Mouse (Mus musculus): Measurements from ENCODE around the gene Fam8a1.

Gene Fam8a1

DNA sequence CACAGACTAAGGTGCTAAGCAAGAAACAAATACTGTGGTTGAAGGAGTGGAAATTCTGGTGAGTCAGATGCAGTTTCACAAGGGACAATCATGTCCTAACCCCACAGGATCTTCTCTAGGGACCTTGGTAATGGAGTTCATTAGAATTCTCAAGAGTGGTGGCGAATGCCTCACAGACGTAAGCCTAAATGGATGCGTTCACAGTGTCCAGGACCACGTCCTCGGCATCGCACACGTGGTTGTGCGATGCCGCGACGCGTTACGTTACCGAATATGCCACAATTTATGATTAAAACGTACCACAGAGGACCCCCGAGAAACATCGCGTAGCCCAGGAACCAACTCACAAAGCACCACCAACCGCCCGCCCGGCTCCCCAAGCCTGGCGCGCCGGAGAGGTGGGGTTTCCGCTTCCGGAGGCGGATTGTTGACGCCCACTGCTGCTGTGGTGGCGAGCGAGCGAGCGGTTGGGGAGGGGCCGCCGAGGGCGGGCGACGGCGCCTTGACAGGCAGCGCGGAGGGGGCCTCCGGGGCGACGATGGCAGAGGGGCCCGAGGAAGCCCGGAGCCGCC, at the start of gene Fam8a1:
Fam8a1 (plus strand) TSS at position 475 of the 572 bp plus-strand sequence.
- DNase-seq: peak; percentile 94

DNA sequence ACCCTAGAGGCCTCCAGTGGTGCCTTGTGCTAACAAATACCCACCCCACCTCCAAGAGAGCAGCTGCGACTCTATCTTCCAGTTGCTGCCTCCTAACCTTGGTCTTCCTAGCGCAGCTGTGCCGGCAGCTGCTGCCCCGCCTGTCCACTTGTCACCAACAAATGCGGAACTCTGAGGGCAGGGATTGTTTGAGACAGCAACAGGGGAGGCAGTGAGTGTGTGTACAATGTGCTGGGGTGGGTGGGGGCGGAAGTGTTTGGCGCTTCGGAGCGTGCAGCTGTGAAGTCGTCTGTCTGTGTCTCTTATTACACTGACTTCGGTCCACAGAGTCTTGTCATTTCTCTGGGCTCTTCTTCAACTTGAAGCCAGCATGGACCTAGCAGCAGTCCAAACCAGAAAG, 49.7 kb upstream of the Fam8a1 start:
- DNase-seq: peak; percentile 82

DNA sequence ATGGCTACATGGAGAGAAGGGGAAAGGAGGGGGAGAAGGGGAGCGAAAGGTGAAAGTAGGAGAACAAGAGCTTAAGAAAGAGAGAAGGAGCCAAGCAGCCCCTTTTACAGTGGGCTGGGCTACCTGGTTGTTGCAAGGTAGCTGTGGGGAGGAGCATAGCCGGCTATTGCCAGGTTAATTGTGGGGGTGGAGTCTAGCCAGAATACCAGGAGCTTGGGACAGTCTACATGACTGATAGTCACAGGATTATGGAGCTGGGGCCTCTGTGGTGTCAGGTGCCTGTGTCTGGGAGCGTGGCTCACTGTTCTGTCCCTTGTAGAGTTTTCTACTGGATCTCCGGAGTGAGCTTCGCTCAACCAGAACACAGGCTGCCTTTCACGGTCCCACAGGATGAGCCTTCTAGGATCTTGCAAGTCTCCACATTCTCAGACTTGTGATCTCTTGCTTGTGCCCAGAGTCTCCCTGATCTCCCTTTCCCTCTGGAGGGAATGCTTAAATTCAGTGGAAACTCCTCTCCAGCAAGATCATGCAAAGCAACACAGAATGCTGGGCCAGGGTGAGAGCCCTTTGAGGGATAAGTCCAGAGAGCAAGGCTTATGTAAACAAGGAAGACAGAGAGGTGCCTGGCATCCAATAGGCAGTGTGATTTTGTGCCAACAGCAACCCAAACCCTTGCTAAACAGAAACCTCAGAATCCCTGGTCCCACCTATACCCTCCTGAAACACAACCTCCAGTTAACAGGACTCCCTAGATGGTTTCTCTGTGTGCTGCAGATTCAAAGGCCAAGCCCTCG, 48.2 kb upstream of the Fam8a1 start:
- no peak for DNase-seq

DNA sequence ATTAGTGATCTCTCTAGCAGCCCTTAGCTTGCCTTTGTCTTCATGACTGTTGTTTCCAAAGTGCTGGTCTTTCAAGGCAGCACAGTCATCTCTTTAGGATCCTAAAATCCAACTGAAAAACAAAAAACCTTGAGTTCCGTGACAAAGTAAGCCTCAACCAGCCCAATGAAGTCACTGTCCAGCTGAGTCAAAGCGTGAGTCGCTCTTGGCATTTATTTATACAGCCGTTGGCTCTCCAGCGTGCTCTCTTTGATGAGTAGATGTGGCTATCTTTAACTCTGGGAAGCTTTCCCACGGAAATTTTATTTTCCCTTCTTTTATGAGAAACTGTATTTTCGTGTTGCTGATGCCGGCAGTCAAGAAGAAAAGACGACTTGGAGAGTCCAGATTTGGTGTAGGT, 42.7 kb upstream of the Fam8a1 start:
- DNase-seq: no peak

DNA sequence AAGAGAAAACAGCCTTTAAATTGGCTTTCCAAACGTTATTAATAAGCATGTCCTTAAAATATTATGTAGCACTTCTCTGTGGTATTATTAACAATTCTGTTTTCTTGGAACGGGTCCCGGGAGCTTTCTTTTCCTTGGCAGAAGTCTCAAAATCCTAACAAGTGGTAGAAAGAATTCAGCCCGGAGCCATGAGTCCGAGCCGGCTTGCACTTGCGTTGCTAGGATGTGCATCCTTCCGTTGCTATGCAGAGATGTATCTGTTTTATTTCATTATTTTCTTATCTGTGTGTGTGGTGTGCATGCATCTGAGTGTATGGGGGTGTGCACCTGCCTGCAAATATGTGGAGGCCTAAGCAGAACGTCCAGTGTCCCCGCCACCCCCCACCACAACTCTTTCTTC, 41.5 kb upstream of the Fam8a1 start:
- DNase-seq: no peak

DNA sequence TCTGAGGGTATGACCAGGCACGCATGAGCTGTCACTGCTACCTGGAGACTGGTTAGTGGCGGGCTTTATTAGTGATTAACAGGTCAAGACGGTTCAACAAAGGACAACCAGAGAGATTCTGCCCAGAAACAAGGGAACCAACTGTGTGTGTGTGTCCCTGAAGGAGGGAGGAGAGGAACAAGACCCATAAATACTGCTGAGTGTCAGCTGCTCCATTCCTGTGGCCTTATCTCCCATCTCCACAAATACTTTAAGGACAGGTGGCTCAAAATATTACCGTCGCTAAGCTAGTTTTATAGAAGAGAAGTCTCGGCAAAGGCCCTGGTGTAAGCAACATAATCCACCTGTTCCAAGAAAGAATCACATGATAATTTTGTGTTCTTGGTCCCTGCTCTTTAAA, 39.9 kb upstream of the Fam8a1 start:
- no peak for DNase-seq

DNA sequence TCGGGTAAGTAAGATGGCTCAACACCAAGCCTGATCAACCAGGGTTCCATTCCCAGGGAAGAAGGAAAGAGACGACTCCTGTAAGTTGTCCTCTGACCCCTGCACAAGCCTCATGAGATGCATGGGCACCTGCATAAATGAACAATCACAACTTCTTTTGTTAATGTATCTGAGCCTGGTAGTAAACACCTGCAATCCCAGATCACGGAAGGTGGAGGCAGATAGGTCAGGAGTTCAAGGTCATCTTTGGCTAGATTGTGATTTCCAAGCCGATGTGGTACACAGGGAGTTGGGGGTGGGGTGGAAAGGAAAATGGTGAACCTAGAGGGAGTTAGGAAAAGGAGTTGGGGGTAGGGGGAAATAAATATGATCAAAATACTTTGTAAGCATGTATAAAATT, 36.5 kb upstream of the Fam8a1 start:
- DNase-seq: no peak

DNA sequence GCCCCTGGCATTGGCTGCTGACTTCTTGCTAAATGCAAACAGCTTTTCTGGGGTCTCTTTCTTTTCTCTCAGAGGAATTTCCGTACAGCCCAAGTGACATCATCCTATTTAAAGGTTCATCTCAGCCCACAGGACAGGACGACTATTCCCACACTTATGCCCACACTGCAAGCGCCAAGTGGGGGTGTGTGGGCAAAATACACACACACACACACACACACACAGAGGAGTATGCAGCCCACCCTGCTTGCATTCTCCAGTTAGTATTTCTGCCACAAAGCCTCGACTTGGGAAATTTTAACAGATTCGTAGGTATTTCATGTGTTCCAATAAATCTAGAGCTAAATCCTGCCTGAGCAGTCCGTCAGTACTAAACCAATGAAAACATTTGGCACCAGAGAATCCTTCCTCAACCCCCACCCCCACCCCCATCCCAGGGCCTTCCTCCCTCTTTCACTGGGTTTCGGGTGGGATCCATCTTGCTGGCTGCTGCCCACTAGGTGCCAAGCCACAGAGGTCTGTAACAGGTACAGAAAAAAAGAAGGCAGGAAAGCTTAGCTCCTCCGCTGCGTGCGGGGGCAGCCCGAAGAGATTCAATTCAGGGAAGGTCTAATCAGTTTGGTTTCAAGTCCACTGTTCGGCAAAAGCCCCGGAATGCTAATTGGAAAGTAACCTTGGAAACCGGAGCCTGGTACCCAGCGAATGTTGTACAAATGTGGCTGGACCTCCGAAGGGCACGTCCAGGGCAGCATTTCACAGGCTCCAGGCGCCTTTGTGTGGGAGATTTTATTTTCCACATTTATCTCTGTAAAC, 35.8 kb upstream of the Fam8a1 start:
- DNase-seq: no peak

DNA sequence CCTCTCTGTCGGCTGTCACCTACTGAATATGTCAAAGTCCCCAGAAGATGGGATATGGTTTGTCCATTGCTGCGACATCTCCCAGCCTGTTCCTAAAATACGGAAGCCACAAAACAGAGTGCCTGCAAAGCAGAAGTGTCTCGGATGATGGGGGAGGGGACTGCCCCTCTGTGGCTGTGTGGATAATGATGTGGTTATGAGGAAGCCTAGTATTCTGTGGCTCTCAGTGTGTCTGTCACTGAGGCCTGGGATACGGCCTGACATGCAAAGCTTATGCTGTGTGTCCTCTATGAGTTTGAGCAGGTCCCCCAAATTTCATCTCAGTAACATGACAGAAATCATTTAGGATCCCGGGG, 35.2 kb upstream of the Fam8a1 start:
- DNase-seq: no peak

DNA sequence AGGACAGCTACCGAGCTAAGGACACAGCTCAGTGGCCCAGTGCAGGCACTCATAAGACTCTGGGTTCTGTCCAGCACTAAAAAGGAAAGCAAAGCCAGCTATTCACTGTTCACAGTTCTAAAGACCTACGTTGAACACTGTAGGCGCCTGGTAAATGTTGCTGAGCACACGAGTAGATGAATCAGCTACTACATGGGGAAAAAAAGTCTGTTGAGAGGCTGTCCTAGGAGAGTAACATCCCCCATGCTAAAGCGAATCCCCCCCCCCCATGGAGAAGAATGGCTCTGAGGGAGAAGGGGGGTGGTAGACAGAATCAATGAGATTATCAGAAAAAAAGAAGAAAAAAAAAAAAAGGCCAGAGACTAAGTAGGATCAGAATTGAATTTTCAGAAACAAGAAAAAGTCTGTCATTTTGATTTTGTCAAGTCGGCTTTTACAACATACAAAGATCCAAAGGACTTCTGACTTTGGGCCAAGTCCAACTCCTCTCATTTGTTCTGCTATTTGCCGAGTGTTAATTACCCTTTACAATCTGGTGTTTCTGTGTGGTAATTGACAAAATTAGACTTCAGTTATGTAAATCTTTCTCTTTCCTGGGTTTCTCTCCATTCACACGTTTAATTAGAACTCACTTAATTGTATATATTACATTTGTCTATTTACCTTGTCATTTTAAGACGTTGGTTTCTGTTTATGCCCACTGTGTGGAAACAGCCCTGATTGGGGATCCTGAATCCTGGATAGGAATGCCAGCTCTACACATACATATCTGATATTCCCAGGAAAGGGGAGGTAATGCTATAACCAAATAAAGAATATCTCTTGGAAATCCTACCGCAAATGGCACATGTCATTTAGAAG, 28.5 kb upstream of the Fam8a1 start:
- DNase-seq: no peak

DNA sequence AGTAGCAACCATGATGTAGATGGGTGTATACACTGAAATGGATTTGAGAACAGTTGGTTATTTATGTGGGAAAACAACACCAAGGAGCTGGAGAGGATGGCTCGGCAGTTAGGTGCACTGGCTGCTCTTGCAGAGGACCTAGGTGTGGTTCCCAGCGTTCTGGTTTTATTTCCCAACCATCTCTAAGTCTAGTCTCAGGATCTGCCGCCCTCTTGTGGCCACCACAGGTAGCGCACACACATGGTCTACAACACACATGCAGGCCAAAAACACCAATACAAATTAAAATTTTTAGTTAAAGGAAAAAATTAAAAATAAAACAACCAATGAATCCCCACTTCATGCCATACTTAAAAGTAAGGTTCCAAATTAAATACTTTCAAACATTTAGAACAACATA, 27.0 kb upstream of the Fam8a1 start:
- DNase-seq: peak; percentile 47

DNA sequence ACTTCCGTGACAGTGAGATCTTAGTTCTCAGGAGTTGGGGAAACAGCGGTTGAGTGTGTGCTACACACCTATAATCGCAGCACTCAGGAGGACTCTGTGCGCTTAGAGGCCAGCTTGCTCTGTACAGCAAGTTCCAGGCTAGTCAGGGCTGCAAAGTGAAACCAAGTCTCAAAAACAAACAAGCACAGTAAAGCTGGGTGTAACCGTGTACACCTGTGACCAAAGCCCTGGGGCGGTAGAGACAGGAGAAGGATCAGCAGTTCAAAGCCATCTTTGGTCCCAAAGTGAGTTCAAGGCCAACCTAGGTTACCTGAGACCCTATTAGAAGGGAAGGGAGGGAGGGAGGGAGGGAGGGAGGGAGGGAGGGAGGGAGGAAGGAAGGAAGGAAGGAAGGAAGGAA, 25.1 kb upstream of the Fam8a1 start:
- DNase-seq: no peak

DNA sequence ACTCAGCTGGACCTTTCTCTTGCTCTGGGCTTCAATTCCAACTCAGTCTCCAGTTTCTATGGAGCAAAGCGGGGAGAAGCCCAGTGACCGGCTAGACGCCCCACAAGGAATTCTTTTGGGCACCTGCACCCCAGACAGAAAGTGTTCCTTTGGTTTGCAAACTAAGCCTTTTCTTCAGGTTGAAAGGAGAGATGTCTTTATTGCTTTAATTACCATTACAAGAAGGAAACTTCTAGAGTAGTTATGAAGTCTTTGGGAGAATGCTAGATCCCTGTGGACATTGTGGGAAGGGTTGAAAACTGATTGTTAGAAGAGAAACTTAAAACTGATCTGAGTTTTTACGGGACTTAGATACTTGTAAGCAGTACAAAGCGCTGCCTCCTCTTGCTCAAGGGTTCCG, 23.8 kb upstream of the Fam8a1 start:
- no peak for DNase-seq

DNA sequence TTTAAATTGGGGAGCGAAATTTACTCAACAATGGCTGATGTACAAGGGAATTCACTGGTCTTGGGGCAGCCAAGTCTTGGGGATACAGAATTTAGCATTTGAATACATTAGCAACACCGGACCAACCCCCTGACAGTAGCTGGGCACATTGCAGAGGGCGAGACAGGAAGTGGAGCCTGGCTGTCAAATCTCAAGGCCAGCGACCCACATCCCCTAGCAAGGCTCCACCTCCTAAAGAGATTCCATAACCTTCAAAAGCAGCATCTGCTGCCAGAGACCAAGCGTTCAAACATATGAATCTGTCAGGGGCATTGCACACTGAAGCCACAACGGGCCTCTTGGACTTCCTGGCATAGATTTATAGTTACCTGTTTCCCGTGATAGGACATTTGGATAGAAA, 17.5 kb upstream of the Fam8a1 start:
- DNase-seq: no peak

DNA sequence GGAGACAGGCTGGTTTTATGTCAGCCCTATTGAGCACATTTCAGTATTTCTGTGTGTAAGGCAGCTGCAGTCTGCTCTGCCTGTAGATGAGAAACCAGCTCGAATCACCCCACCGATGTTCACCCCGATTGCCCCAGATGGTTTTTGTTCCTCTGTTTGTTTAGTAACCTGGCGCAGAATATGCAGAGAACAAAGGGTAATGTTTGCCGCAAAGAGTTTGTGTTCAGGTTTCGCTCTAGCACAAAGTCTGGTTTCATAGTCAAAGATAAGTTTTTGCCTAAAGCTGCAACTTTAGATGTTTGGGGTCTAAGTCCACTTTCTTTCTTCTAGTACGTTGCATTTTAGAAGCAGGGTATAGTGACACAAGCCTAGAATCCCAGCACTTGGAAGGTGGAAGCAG, 16.7 kb upstream of the Fam8a1 start:
- no peak for DNase-seq

DNA sequence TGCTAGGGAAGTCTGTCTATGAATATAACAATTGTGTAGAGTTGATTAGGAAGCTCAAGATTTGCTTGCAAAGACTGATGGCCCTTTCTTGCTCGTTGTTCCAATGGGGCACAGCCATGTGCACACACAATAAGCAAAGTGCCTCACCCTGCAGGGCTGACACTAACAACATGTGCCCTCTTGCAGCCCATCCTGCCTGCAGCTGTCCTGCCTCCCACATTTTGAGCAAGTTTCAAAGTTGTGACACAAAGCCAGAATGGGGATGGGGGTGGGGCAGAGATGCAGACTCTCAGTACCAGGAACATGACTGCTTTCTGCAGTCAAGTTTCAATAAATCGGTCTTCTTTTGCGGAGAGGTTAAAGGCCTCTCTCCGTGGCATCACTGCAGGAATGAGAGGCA, 15.7 kb upstream of the Fam8a1 start:
- DNase-seq: peak; percentile 17

DNA sequence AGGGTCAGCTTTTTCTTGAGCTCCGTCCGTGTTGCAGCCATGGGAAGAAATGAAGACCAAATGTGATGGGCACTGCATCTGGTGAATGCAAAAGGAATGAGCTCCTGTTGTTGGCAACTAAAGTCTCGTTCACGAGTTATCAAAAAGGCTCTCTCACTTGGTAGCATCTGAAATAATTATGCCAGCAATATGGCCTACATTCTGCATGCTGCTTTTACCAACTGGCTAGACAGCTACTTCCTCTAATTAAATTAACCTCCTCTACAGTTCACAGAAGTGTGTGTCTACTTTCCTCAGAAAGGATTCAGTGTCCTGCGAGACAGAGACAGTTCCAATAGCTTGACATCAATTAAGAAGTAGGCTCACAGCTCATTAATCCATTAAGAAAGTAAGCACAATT, 14.8 kb upstream of the Fam8a1 start:
- DNase-seq: no peak

DNA sequence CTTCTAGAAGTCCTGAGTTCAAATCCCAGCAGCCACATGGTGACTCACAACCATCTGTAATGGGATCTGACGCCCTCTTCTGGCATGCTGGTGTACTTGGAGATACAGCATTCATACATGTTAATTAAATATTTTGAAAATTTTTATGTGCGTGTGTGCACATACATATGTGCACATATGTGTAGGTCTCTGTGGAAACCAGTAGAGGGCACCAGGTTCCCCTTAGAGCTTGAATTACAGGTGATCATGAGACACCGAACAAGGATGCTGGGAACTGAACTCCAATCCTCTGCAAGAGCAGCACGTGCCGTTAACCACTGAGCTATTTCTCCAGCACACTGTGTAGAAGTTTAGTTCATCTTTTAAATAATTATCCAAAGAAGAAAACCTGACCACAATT, 10.1 kb upstream of the Fam8a1 start:
- no peak for DNase-seq

DNA sequence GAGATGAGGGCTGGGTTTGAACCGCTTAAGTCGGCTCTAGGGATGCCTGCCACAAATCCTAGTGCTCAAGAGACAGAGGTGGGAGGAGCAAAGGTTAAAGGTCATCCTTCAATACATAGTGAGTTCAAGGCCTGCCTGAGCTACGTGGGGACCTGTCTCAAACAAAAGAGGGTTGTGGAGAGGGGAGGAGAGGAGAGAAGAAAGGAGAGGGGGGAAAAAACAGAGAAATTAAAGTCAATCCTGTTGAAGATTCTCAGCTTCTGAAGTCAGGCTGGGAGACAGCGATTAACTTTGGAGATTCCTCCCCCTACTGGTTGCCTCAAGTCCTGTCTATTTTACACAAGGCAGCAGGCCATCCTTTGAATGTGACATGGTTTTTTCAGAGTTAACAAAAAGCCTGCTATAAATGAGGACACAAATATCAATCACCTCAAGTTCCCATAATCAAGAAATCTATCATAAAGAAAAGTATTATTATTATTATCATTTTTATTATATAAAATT, 5.8 kb upstream of the Fam8a1 start:
- DNase-seq: peak; percentile 55

DNA sequence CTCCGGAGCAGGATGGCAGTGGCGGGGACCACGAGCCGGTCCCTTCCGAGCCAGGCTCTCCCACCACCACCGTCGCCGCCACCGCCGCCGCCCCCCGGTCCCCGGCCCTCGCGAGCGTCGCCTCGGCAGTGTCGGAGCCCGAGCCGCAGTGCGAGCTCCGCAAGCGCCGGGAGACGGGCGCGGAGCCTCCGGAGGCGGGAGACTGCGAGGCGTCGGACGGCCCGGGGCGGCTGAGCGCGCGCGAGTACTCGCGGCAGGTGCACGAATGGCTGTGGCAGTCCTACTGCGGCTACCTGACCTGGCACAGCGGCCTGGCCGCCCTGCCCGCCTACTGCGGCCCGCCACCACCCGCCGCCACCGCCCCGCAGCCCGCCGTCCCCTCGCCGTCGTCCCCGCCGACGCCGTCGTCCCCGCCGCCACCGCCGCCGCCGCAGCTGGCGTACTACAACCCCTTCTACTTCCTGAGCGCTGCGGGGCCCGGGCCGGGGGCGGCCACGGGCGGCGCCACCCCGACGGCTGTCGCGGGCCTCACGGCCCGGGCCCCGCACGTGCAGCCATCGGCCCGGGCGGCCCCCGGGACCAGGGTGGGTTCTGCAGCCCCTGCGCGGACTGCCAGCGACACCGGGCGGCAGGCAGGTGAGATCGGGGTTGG, 424 bp downstream of the Fam8a1 start:
- peak; percentile 70 for DNase-seq

DNA sequence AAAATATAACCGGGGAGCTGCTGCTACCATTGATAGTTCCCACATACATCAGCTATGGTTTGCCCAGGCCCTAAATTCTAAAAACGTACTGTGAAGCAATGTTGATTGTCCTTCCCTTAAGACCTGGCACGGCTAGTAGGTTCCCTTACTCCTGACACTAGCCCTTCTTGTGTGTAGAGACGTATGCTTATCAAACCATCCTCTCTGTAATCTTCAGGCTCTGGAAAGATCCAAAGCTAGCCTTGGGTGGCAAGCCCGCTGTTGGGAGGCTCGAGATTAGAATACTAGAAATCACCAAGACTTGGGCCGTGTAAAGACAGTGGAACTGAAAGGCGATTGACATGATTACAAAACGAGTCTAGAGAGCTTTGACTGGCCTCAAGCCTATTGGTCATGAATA, 1.2 kb downstream of the Fam8a1 start:
- no peak for DNase-seq

DNA sequence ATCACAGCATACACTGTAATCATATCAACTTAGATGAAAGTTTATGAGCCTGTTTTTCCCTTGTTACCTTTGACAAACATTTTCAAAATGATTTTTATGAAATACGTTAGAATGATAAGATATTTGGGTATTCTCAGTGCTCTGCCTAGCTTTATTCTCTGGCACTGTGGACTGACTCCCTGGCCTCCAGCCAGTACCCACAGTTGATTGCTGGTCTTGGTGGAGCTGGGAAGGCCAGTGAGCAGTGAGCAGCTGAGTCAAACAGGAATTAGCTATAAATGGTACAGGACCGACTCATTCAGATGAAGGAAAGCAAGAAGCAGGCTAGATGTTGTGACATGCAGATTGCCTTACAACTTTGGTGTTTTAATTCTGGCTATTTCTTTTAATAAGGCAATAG, 5.3 kb downstream of the Fam8a1 start:
- DNase-seq: no peak
